Mouse (Mus musculus): ENCODE measurements around the gene Auts2.

- TF ChIP-seq CTCF (IDR thresholded peaks at IDR 0.05) (no peak), EP300 (IDR thresholded peaks at IDR 0.05) (no peak)
These were observed 430.5 kb downstream of the Auts2 start for GRCm38 (mm10) chr5:132112666-132113065.

All from lung, postnatal 0 days (tissue).